Mouse (Mus musculus): ENCODE measurements around the gene Patj. TPM values are rescaled to one million over a fixed set of nuclear protein-coding genes. Genes with fewer than 3 reads are reported as not detected.
A peak's percentile ranks its signal among the peaks of the same experiment; 100 is the strongest.

Gene Patj
- total RNA-seq, 2 experiments from 2014 or later, result 4.5 to 5.5 TPM

- no peak for DNase-seq (ENCODE audit: low spot score in 2 of 2)
These were observed 113.1 kb downstream of the Patj start for GRCm38 (mm10) chr4:98508471-98509271.

GRCm38 (mm10) chr4:98509939-98510338 lies 114.4 kb downstream of the Patj start:
- no peak for DNase-seq (ENCODE audit: low spot score in 2 of 2)

GRCm38 (mm10) chr4:98511296-98511695 lies 115.7 kb downstream of the Patj start:
- no peak for DNase-seq (ENCODE audit: low spot score in 2 of 2)

GRCm38 (mm10) chr4:98511964-98512743 lies 116.6 kb downstream of the Patj start:
- peak in 1 of 2 experiments; percentile 16 for DNase-seq (ENCODE audit: low spot score in 2 of 2)

GRCm38 (mm10) chr4:98520492-98520891 lies 124.9 kb downstream of the Patj start:
- peak in 1 of 2 experiments; percentile 54 for DNase-seq (ENCODE audit: low spot score in 2 of 2)

- DNase-seq (ENCODE audit: low spot score in 2 of 2), result no peak
These were observed 128.9 kb downstream of the Patj start for GRCm38 (mm10) chr4:98524525-98524924.

GRCm38 (mm10) chr4:98535446-98535845 lies 139.9 kb downstream of the Patj start:
- DNase-seq (ENCODE audit: low spot score in 2 of 2), result no peak

GRCm38 (mm10) chr4:98541591-98541990 lies 146.0 kb downstream of the Patj start:
- no peak for DNase-seq (ENCODE audit: low spot score in 2 of 2)

- DNase-seq (ENCODE audit: low spot score in 2 of 2), result peak in 1 of 2 experiments; percentile 45
These were observed 147.4 kb downstream of the Patj start for GRCm38 (mm10) chr4:98543001-98543400.

GRCm38 (mm10) chr4:98545376-98545775 lies 149.8 kb downstream of the Patj start:
- peak in 1 of 2 experiments; percentile 31 for DNase-seq (ENCODE audit: low spot score in 2 of 2)

GRCm38 (mm10) chr4:98546456-98547176 lies 151.0 kb downstream of the Patj start:
- DNase-seq (ENCODE audit: low spot score in 2 of 2), result no peak

- DNase-seq (ENCODE audit: low spot score in 2 of 2), result no peak
These were observed 153.9 kb downstream of the Patj start for GRCm38 (mm10) chr4:98549491-98549890.

- no peak for DNase-seq (ENCODE audit: low spot score in 2 of 2)
These were observed 154.5 kb downstream of the Patj start for GRCm38 (mm10) chr4:98550116-98550515.

GRCm38 (mm10) chr4:98555666-98556065 lies 160.1 kb downstream of the Patj start:
- DNase-seq (ENCODE audit: low spot score in 2 of 2), result peak in 1 of 2 experiments; percentile 18

GRCm38 (mm10) chr4:98556449-98556848 lies 160.9 kb downstream of the Patj start:
- no peak for DNase-seq (ENCODE audit: low spot score in 2 of 2)

- DNase-seq (ENCODE audit: low spot score in 2 of 2), result no peak
These were observed 161.6 kb downstream of the Patj start for GRCm38 (mm10) chr4:98557192-98557591.

GRCm38 (mm10) chr4:98560196-98560830 lies 164.7 kb downstream of the Patj start:
- DNase-seq (ENCODE audit: low spot score in 2 of 2), result peak in 1 of 2 experiments; percentile 20

- no peak for DNase-seq (ENCODE audit: low spot score in 2 of 2)
These were observed 167.5 kb downstream of the Patj start for GRCm38 (mm10) chr4:98563082-98563481.

GRCm38 (mm10) chr4:98563506-98564195 lies 168.1 kb downstream of the Patj start:
- DNase-seq (ENCODE audit: low spot score in 2 of 2), result no peak

- DNase-seq (ENCODE audit: low spot score in 2 of 2), result no peak
These were observed 168.7 kb downstream of the Patj start for GRCm38 (mm10) chr4:98564196-98564865.

Data from layer of hippocampus, adult 18-20 months (tissue).